Mouse (Mus musculus): ENCODE data around the gene Syt14.

Gene Syt14

DNA sequence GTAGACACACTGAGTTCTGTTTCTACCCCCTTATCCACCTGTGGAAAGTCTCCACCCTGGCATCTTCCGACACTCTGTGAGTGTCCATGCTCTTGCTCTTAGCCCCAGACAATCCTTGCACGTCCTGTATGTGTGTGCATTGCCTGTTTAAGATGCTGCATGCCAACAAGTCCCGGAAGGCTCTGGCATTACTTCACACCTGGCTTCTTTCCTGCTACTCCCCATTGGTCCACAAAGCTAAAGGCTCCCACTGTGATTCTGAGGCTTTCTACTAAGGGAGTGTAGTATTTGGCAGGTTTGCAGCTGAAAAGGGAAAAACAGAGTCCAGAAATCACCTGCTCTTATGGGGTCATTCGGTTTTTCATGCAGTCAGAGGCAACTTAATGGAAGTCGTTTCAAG, 162.7 kb downstream of the Syt14 start:
- no peaks in the 10 kb centered on the region for H3K9me3 ChIP-seq (ENCODE audit: low read length)
- 0 out of 2 replicates have a peak, but pooled peaks cover 3% of the 10 kb centered on the region for H3K27me3 ChIP-seq (ENCODE audit: insufficient read depth, low read length)
- TF ChIP-seq NANOG (IDR thresholded peaks at IDR 0.05; ENCODE audit: borderline replicate concordance, low read length) (no peak), CTCF (conservative IDR thresholded peaks at IDR 0.05; ENCODE audit: low read length) (no peak), POU5F1 (IDR thresholded peaks at IDR 0.05; ENCODE audit: borderline replicate concordance, low read length) (no peak)
- no peaks in the 10 kb centered on the region for H3K36me3 ChIP-seq (ENCODE audit: insufficient read depth, low read length)
- H3K4me1 ChIP-seq (replicated peaks; ENCODE audit: low read depth, low read length): peaks cover 30% of the 10 kb centered on the region
- no peak overlapping the region for H3K4me3 ChIP-seq (replicated peaks; ENCODE audit: low read length)

GRCm38 (mm10) chr1:192869761-192870160, 165.8 kb downstream of the Syt14 start:
- TF ChIP-seq NANOG (IDR thresholded peaks at IDR 0.05; ENCODE audit: borderline replicate concordance, low read length) (no peak), POU5F1 (IDR thresholded peaks at IDR 0.05; ENCODE audit: borderline replicate concordance, low read length) (no peak), CTCF (conservative IDR thresholded peaks at IDR 0.05; ENCODE audit: low read length) (peak; percentile 30)
- Histone ChIP-seq H3K36me3 (ENCODE audit: insufficient read depth, low read length) (no peaks in the 10 kb centered on the region), H3K27me3 (ENCODE audit: insufficient read depth, low read length) (0 out of 2 replicates have a peak, but pooled peaks cover 3% of the 10 kb centered on the region), H3K4me3 (replicated peaks; ENCODE audit: low read length) (no peak overlapping the region), H3K4me1 (replicated peaks; ENCODE audit: low read depth, low read length) (peaks cover 25% of the 10 kb centered on the region), H3K9me3 (ENCODE audit: low read length) (no peaks in the 10 kb centered on the region)

- H3K4me1 ChIP-seq (replicated peaks; ENCODE audit: low read depth, low read length): peaks cover 4% of the 10 kb centered on the region; the same call in 1 of the 2 replicates
- no peak overlapping the region for H3K4me3 ChIP-seq (replicated peaks; ENCODE audit: low read length)
- no peak for TF ChIP-seq POU5F1 (IDR thresholded peaks at IDR 0.05; ENCODE audit: borderline replicate concordance, low read length)
- TF ChIP-seq NANOG (IDR thresholded peaks at IDR 0.05; ENCODE audit: borderline replicate concordance, low read length): no peak
- no peak for TF ChIP-seq CTCF (conservative IDR thresholded peaks at IDR 0.05; ENCODE audit: low read length)
- no peaks in the 10 kb centered on the region for H3K36me3 ChIP-seq (ENCODE audit: insufficient read depth, low read length)
- no peaks in the 10 kb centered on the region for H3K9me3 ChIP-seq (ENCODE audit: low read length)
- H3K27me3 ChIP-seq (ENCODE audit: insufficient read depth, low read length): peaks cover 10% of the 10 kb centered on the region
Observed at GRCm38 (mm10) chr1:192864440-192864839, 171.1 kb downstream of the Syt14 start.

DNA sequence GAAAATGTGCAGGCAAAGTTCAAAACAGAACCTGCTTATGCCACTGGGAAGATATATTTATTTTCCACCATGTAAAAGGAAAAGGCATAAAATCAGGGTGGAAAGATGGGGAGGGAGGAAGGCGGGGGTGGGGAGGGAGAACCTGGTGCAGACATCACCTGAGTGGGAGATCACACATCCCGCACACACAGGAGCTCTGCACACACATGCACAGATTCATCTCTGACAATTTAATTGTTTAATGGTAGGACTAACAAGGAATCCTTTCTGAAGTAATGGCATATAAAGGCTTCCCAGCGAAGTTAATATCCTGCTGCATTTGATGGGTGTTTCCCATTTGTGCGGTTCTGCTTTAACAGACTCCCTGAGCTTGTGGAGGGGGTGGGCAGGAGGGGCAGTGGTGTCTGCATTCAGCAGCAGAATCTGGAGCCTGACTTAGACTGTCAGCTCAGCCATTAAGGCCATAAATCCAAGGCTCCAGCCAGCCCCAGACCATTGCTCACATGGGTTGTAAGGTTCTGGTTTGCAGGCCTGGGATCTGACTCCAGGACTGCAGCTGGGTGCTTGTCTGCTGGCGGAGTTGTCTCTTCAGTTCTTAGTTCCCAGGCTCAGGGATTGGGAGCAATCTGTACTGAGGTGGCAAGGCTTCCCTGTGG, 174.1 kb downstream of the Syt14 start:
- Histone ChIP-seq H3K9me3 (ENCODE audit: low read length) (no peaks in the 10 kb centered on the region), H3K4me1 (replicated peaks; ENCODE audit: low read depth, low read length) (peaks cover 2% of the 10 kb centered on the region), H3K36me3 (ENCODE audit: insufficient read depth, low read length) (no peaks in the 10 kb centered on the region), H3K4me3 (replicated peaks; ENCODE audit: low read length) (no peak overlapping the region), H3K27me3 (ENCODE audit: insufficient read depth, low read length) (peaks cover 37% of the 10 kb centered on the region)
- TF ChIP-seq NANOG (IDR thresholded peaks at IDR 0.05; ENCODE audit: borderline replicate concordance, low read length) (no peak), CTCF (conservative IDR thresholded peaks at IDR 0.05; ENCODE audit: low read length) (no peak), POU5F1 (IDR thresholded peaks at IDR 0.05; ENCODE audit: borderline replicate concordance, low read length) (no peak)

- no peaks in the 10 kb centered on the region for H3K36me3 ChIP-seq (ENCODE audit: insufficient read depth, low read length)
- TF ChIP-seq NANOG (IDR thresholded peaks at IDR 0.05; ENCODE audit: borderline replicate concordance, low read length) (no peak), CTCF (conservative IDR thresholded peaks at IDR 0.05; ENCODE audit: low read length) (no peak), POU5F1 (IDR thresholded peaks at IDR 0.05; ENCODE audit: borderline replicate concordance, low read length) (no peak)
- peaks cover 44% of the 10 kb centered on the region for H3K27me3 ChIP-seq (ENCODE audit: insufficient read depth, low read length)
- H3K9me3 ChIP-seq (ENCODE audit: low read length): no peaks in the 10 kb centered on the region
- H3K4me3 ChIP-seq (replicated peaks; ENCODE audit: low read length): no peak overlapping the region
- H3K4me1 ChIP-seq (replicated peaks; ENCODE audit: low read depth, low read length): peaks cover 9% of the 10 kb centered on the region
Observed at GRCm38 (mm10) chr1:192860273-192860672, 175.3 kb downstream of the Syt14 start.

DNA sequence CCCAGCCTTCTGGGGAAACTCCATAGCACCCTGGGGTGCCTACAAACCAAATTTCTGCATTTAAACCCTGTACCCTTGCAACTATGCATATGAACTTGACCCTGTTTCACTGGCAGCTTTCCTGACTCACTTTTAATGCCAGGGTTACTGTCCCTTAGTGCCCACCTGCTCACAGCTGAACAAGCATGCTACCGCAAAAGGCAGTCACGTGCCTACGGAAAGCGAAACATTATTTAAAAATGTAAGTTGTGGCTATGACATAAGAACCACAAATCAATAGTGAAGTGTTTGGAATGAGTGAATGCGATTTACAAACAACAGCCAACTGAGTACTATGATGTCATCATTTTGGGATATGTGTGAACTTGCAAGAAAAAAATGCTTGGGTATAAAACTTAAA, 178.0 kb downstream of the Syt14 start:
- H3K36me3 ChIP-seq (ENCODE audit: insufficient read depth, low read length): no peaks in the 10 kb centered on the region
- peaks cover 68% of the 10 kb centered on the region for H3K27me3 ChIP-seq (ENCODE audit: insufficient read depth, low read length)
- H3K4me3 ChIP-seq (replicated peaks; ENCODE audit: low read length): no peak overlapping the region
- no peak for TF ChIP-seq POU5F1 (IDR thresholded peaks at IDR 0.05; ENCODE audit: borderline replicate concordance, low read length)
- no peak for TF ChIP-seq NANOG (IDR thresholded peaks at IDR 0.05; ENCODE audit: borderline replicate concordance, low read length)
- TF ChIP-seq CTCF (conservative IDR thresholded peaks at IDR 0.05; ENCODE audit: low read length): no peak
- peaks cover 27% of the 10 kb centered on the region for H3K4me1 ChIP-seq (replicated peaks; ENCODE audit: low read depth, low read length)
- H3K9me3 ChIP-seq (ENCODE audit: low read length): no peaks in the 10 kb centered on the region

DNA sequence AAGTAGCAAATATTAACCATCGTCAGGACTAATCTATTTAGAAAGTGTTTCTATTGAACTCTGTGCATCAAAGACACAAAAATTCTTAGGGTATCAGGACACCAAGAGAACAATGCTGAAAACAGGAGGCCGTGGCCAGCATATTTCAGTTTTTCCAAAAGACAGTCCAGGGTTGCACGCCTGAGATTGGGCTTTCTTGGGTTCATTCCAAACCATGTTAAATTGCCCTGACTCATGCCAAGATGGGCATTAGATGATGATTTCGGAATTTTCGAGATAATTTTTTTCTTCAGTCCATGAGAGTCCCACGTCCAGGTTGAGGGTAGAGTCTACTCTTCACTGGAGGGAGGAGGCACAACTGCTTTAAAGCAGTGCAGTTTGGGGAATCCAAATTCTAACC, 178.6 kb downstream of the Syt14 start:
- TF ChIP-seq POU5F1 (IDR thresholded peaks at IDR 0.05; ENCODE audit: borderline replicate concordance, low read length) (no peak), CTCF (conservative IDR thresholded peaks at IDR 0.05; ENCODE audit: low read length) (no peak), NANOG (IDR thresholded peaks at IDR 0.05; ENCODE audit: borderline replicate concordance, low read length) (no peak)
- Histone ChIP-seq H3K4me1 (replicated peaks; ENCODE audit: low read depth, low read length) (peaks cover 28% of the 10 kb centered on the region), H3K9me3 (ENCODE audit: low read length) (no peaks in the 10 kb centered on the region), H3K4me3 (replicated peaks; ENCODE audit: low read length) (no peak overlapping the region), H3K36me3 (ENCODE audit: insufficient read depth, low read length) (no peaks in the 10 kb centered on the region), H3K27me3 (ENCODE audit: insufficient read depth, low read length) (peaks cover 72% of the 10 kb centered on the region)

DNA sequence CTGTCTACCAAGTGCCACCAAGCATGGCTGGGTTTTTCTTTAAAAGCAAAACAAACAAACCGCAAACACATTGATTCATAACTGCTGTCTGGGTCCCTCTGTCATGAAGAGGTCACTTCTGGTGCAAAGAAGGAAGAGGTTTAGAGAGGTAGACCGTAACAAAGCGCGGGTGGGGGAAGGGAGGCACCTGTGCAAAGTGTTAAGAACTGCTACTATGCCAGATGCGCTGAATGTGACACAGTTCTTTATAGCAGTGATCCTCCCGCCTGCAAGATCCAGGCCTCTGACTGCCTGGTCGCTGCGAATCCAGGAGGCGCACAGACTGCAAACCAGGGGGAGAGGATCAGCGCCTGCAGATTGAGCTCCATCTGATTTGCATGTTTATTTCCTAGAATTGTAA, 179.2 kb downstream of the Syt14 start:
- Histone ChIP-seq H3K9me3 (ENCODE audit: low read length) (no peaks in the 10 kb centered on the region), H3K27me3 (ENCODE audit: insufficient read depth, low read length) (peaks cover 75% of the 10 kb centered on the region), H3K4me1 (replicated peaks; ENCODE audit: low read depth, low read length) (peaks cover 33% of the 10 kb centered on the region), H3K4me3 (replicated peaks; ENCODE audit: low read length) (0 out of 2 replicates have a peak overlapping the region, but pooled peaks have one; percentile 86), H3K36me3 (ENCODE audit: insufficient read depth, low read length) (no peaks in the 10 kb centered on the region)
- TF ChIP-seq POU5F1 (IDR thresholded peaks at IDR 0.05; ENCODE audit: borderline replicate concordance, low read length) (no peak), NANOG (IDR thresholded peaks at IDR 0.05; ENCODE audit: borderline replicate concordance, low read length) (no peak), CTCF (conservative IDR thresholded peaks at IDR 0.05; ENCODE audit: low read length) (no peak)

All from E14TG2a.4 (cell line).